Mouse (Mus musculus) ES-Bruce4 (cell line): ENCODE measurements at regions not wholly inside any gene's neighbourhood (a gene's known extent, or its start where the extent isn't known, plus 50 kb on each side); places are given as distances from the start of the nearest gene placed in this dataset.

Experiments
- CTCF ChIP-seq: IDR thresholded peaks from one replicate; pipeline ENCODE4 v1.8.1; 2011; ENCODE audit warnings: low read depth, low read length
- EP300 ChIP-seq: IDR thresholded peaks from 2 replicates; pipeline ENCODE4 v1.6.1; 2011; ENCODE audit warnings: low read depth, low read length; ENCODE audit not compliant: insufficient read depth
- POLR2A ChIP-seq: IDR thresholded peaks from one replicate; pipeline ENCODE4 v1.8.1; 2011; ENCODE audit warnings: low read length; ENCODE audit not compliant: insufficient read depth

DNA sequence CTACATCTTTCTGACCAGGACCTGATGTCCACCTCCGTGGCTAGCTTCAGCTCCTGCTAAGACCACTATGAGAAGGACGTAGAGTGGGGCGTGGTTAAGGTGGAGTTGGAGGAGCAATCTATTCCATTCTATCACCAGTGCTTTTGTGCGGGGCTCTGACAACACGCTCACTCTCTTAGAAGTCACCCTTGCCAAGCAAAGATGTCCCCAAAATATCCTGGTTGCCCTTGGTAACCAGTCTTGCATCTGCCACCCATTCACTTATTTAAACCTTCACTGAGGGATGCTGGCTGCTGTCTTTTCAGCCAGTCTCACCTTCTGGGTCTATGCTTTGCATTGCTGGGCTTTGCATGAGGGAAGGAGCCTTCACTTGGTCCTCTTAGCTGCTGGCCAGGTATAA is 138.4 kb upstream of the Fam19a5 start:
- TF ChIP-seq EP300 (no peak), CTCF (no peak), POLR2A (no peak)
